Mouse (Mus musculus): ENCODE results near the gene Sez6l.

DNA sequence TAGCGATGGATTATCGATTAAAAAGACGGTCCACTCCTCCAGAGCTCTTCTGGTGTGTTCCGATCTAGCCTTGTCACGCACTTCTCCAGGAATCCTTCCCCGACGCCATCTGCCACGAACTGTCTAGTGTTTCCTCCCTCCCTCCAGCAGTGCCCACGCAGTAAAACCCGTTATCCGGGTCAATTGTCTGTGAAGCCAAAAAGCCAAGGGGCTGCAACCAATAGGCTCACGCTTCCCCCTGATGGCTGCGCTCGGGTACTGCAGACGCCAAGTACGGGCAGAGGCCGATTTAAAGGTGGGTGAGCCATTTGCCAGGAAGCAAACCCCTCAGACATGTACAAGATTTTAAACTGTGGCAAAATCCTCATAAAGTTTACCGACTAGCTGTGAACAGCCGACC lies 148.0 kb downstream of the Sez6l start:
- TF ChIP-seq CTCF (IDR thresholded peaks at IDR 0.05; ENCODE audit: extremely low read depth, insufficient read depth, insufficient read length, insufficient replicate concordance): peak; percentile 66; the same call in 1 of the 2 replicates
- TF ChIP-seq POLR2A (IDR thresholded peaks at IDR 0.05; ENCODE audit: low read depth, low read length): no peak
